Mouse (Mus musculus): ENCODE data around the gene C530008M17Rik. TPM values are rescaled to one million over a fixed set of nuclear protein-coding genes. Genes with fewer than 3 reads are reported as not detected.
"Not testable (repeated sequence)": the region's sequence is repeated elsewhere in the genome, so short reads cannot be mapped to it uniquely, and the experiment has no call there.

Gene C530008M17Rik
- polyA plus RNA-seq, 1 experiment from 2014 or later: 10.8 TPM

DNA sequence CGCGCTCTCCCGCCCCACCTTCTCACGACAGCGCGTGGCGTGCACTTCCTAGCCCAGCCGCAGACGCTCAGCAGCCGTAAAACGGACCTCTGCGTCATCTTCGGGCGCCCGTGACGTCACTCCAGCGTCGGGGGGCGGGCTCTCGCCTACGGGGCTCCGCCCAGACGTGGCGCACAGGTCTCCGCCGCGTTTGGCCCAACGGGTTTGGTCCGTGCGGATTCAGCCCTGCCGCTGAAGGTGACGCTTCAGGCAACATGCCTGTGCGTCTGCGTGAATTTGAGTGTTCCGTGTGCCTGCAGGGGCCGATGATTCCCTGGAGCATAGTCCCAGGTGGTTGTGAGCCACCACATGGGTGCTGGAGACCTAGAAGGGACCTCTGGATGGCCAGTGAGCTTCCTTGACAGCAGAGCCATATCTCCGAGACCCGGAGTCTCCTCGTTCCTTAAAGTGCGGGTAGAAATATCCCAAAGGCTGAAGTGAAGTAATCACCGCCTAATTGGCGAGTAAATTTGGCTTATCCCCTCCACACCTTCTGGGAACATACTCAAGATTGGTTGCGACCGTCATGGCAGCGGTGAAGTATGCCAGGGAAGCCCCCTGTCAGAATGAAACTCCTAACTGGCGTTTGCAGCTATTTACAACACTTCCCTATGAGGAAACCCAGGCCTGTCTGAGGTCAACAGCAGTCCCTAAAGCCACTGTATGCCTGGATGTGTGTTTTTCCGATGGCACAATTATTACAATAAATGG, 249.3 kb downstream of the C530008M17Rik start, which contains the start of gene Aasdh:
Gene Aasdh, minus strand, starts transcription at position 110 of the 750 bp plus-strand sequence.
- under 1% methylated on average over 47 of the region's 47 CpGs for WGBS
- Histone ChIP-seq H3K4me2 (ENCODE audit: low read depth, low read length) (peak within 1 kb of the TSS; percentile 74), H3K9ac (ENCODE audit: low read depth, low read length) (peak within 1 kb of the TSS; percentile 88)

DNA sequence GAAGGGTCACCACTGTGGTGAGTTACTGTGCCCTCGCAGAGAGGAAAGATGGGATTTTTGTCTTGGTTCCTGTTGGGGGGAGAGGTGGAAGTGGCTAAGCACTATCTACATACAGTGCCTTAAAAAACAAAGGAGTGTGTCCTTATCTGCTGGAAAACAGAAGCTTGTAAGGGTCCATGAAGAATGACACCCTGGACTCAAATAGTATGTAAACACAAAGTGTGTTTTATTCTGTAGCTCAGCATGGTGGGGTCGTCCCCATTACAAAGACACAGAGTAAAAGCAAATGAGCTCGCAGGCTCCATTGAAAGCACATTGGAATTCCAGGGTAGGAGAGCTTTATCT, 249.8 kb downstream of the C530008M17Rik start:
- no peaks in the 10 kb centered on the region for H3K9me3 ChIP-seq (ENCODE audit: control insufficient read depth, low read length)
- H3K27ac ChIP-seq (replicated peaks; ENCODE audit: low read depth, low read length): peak overlapping the region; percentile 83; the same call in 1 of the 2 replicates
- peak overlapping the region; percentile 88 for H3K9ac ChIP-seq (ENCODE audit: low read depth, low read length)
- H3K4me3 ChIP-seq (ENCODE audit: low read depth, low read length): peak overlapping the region; percentile 73
- 51% methylated on average over 3 of the region's 3 CpGs for WGBS
- ATAC-seq (ENCODE audit: low read depth) (no peak), DNase-seq (ENCODE audit: low spot score) (no peak)
- H3K4me2 ChIP-seq (ENCODE audit: low read depth, low read length): peak overlapping the region; percentile 74
- peaks cover 12% of the 10 kb centered on the region; the same call in 1 of the 2 replicates for H3K36me3 ChIP-seq (ENCODE audit: control insufficient read depth, insufficient read depth, low read length)
- 0 out of 2 replicates have a peak, but pooled peaks cover 2% of the 10 kb centered on the region for H3K4me1 ChIP-seq (ENCODE audit: control insufficient read depth, insufficient read depth, low read length)
- no peaks in the 10 kb centered on the region for H3K27me3 ChIP-seq (replicated peaks; ENCODE audit: control insufficient read depth, insufficient read depth, low read length)

More for the DNA sequence above, 249.3 kb downstream of the C530008M17Rik start, which contains the start of gene Aasdh:
- Histone ChIP-seq H3K9me3 (ENCODE audit: control insufficient read depth, low read length) (no peaks in the 10 kb centered on the region), H3K4me3 (ENCODE audit: low read depth, low read length) (peak within 1 kb of the TSS; percentile 73), H3K4me1 (ENCODE audit: control insufficient read depth, insufficient read depth, low read length) (0 out of 2 replicates have a peak, but pooled peaks cover 2% of the 10 kb centered on the region), H3K36me3 (ENCODE audit: control insufficient read depth, insufficient read depth, low read length) (peaks cover 12% of the 10 kb centered on the region; the same call in 1 of the 2 replicates), H3K27me3 (replicated peaks; ENCODE audit: control insufficient read depth, insufficient read depth, low read length) (no peaks in the 10 kb centered on the region), H3K27ac (replicated peaks; ENCODE audit: low read depth, low read length) (peak within 1 kb of the TSS; percentile 83)
- DNase-seq (ENCODE audit: low spot score) (peak; percentile 95), ATAC-seq (ENCODE audit: low read depth) (peak; percentile 99)

DNA sequence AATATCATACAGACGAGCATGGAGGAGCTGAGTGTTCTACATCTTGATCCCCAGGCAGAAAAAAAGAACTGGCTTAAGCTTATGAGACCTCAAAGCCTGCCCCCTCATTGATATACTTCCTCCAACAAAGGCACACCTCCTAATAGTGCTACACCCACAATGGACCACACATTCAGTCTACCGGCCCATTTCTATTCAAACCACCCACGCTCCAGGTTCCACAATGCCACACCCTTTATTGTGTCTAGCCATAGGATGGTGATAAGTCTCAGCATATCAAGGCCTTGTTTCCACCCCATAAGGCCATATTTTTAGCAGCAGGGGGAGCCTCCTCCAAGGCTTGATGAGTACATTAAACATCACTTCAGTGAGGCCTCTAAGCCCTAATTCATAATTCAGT, 254.5 kb downstream of the C530008M17Rik start:
- no peak overlapping the region for H3K27ac ChIP-seq (replicated peaks; ENCODE audit: low read depth, low read length)
- H3K9me3 ChIP-seq (ENCODE audit: control insufficient read depth, low read length): no peaks in the 10 kb centered on the region
- 0 out of 2 replicates have a peak, but pooled peaks cover 2% of the 10 kb centered on the region for H3K4me1 ChIP-seq (ENCODE audit: control insufficient read depth, insufficient read depth, low read length)
- WGBS: 71% methylated on average over 3 of the region's 3 CpGs
- ATAC-seq (ENCODE audit: low read depth) (no peak), DNase-seq (ENCODE audit: low spot score) (no peak)
- H3K4me3 ChIP-seq (ENCODE audit: low read depth, low read length): no peak overlapping the region
- H3K36me3 ChIP-seq (ENCODE audit: control insufficient read depth, insufficient read depth, low read length): peaks cover 23% of the 10 kb centered on the region
- no peak overlapping the region for H3K9ac ChIP-seq (ENCODE audit: low read depth, low read length)
- H3K27me3 ChIP-seq (replicated peaks; ENCODE audit: control insufficient read depth, insufficient read depth, low read length): no peaks in the 10 kb centered on the region
- H3K4me2 ChIP-seq (ENCODE audit: low read depth, low read length): no peak overlapping the region

DNA sequence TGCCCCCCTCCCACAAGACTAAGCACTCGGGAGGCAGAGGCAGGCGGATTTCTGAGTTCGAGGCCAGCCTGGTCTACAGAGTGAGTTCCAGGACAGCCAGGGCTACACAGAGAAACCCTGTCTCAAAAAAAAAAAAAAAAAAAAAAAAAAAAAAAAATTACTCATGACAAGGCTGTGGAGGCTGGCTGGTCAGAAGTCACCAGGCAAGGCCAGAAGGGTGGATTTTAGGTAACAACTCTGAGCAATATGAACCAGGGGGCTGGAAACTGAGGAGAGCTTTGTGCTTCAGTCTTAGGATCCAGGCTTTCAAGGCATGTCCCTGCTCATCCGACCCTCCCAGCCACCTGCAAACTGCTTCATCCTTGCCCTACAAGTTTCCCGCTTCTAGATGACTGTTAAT, 256.2 kb downstream of the C530008M17Rik start:
- not testable (repeated sequence) for H3K27me3 ChIP-seq (replicated peaks; ENCODE audit: control insufficient read depth, insufficient read depth, low read length); H3K4me3 ChIP-seq (ENCODE audit: low read depth, low read length); H3K27ac ChIP-seq (replicated peaks; ENCODE audit: low read depth, low read length); H3K4me2 ChIP-seq (ENCODE audit: low read depth, low read length); H3K9ac ChIP-seq (ENCODE audit: low read depth, low read length); H3K4me1 ChIP-seq (ENCODE audit: control insufficient read depth, insufficient read depth, low read length); DNase-seq (ENCODE audit: low spot score); ATAC-seq (ENCODE audit: low read depth); H3K9me3 ChIP-seq (ENCODE audit: control insufficient read depth, low read length)
- H3K36me3 ChIP-seq (ENCODE audit: control insufficient read depth, insufficient read depth, low read length): peaks cover 32% of the 10 kb centered on the region
- 94% methylated on average over 5 of the region's 5 CpGs for WGBS

DNA sequence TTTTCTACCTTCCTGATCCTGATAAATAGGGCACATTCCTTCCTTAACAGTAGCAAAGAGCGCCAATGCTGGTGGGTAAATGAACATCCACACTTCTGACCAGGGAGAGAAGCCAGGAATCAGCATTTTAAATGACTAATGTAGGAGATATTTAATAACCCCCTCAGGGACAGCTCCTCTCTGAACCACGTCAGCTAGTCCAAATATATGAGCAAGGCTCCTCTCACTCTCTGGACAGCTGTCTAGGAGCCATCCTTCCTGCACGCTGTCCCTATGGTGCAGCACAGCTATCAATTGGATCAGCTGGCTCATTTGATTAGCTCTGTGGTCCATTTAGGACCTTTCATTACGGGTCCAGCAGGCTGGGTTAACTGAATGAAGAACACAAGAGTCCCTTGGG, 266.5 kb downstream of the C530008M17Rik start:
- H3K27me3 ChIP-seq (replicated peaks; ENCODE audit: control insufficient read depth, insufficient read depth, low read length): no peaks in the 10 kb centered on the region
- H3K36me3 ChIP-seq (ENCODE audit: control insufficient read depth, insufficient read depth, low read length): peaks cover 70% of the 10 kb centered on the region

More for the DNA sequence above, 266.5 kb downstream of the C530008M17Rik start:
- 83% methylated on average over 4 of the region's 4 CpGs for WGBS
- DNase-seq (ENCODE audit: low spot score) (no peak), ATAC-seq (ENCODE audit: low read depth) (no peak)
- H3K4me3 ChIP-seq (ENCODE audit: low read depth, low read length): no peak overlapping the region
- no peaks in the 10 kb centered on the region for H3K9me3 ChIP-seq (ENCODE audit: control insufficient read depth, low read length)
- H3K9ac ChIP-seq (ENCODE audit: low read depth, low read length): no peak overlapping the region
- H3K4me1 ChIP-seq (ENCODE audit: control insufficient read depth, insufficient read depth, low read length): peaks cover 10% of the 10 kb centered on the region
- no peak overlapping the region for H3K27ac ChIP-seq (replicated peaks; ENCODE audit: low read depth, low read length)
- no peak overlapping the region for H3K4me2 ChIP-seq (ENCODE audit: low read depth, low read length)

Other genes starting within 250 kb of the C530008M17Rik start
- gene Gm7271, start 172.5 kb upstream of the C530008M17Rik start, polyA plus RNA-seq (2014; fragmentation: Nextera tagmentation; extraction: Ambion mirVana): 1.6 and 2.5 TPM in 2 replicates
- gene Exoc1, start 127.2 kb upstream of the C530008M17Rik start, polyA plus RNA-seq (2014; fragmentation: Nextera tagmentation; extraction: Ambion mirVana): 27.5 and 33.1 TPM in 2 replicates
- 6.4 and 6.8 TPM in 2 replicates for gene Cep135, start 67.8 kb upstream of the C530008M17Rik start, polyA plus RNA-seq (2014; fragmentation: Nextera tagmentation; extraction: Ambion mirVana)
- 12.5 and 13.1 TPM in 2 replicates for gene Aasdh, start 249.0 kb downstream of the C530008M17Rik start, polyA plus RNA-seq (2014; fragmentation: Nextera tagmentation; extraction: Ambion mirVana)

Measured in embryonic facial prominence, embryonic 14.5 days (tissue).